Mouse (Mus musculus): ENCODE measurements at regions not wholly inside any gene's neighbourhood (a gene's known extent, or its start where the extent isn't known, plus 50 kb on each side); places are given as distances from the start of the nearest gene placed in this dataset.

- no peak for TF ChIP-seq CTCF (IDR thresholded peaks at IDR 0.05; ENCODE audit: insufficient read depth, low read length)
- TF ChIP-seq POLR2A (IDR thresholded peaks at IDR 0.05; ENCODE audit: borderline replicate concordance, extremely low read depth, low read depth, low read length): no peak
- 36% methylated on average over 1 of the region's 1 CpGs for WGBS
- DNase-seq: no peak
- H3K4me3 ChIP-seq (replicated peaks; ENCODE audit: extremely low read depth, low read depth, low read length): no peak overlapping the region
- H3K4me1 ChIP-seq (ENCODE audit: control insufficient read depth, insufficient read depth, low read length): peaks cover 2% of the 10 kb centered on the region
Measured at GRCm38 (mm10) chr9:41513701-41514100, 352.2 kb upstream of the Ubash3b start.

- Histone ChIP-seq H3K4me3 (replicated peaks; ENCODE audit: extremely low read depth, low read depth, low read length) (no peak overlapping the region), H3K4me1 (ENCODE audit: control insufficient read depth, insufficient read depth, low read length) (no peaks in the 10 kb centered on the region)
- WGBS: 72% methylated on average over 2 of the region's 2 CpGs
- no peak for DNase-seq
- TF ChIP-seq CTCF (IDR thresholded peaks at IDR 0.05; ENCODE audit: insufficient read depth, low read length): no peak
- no peak for TF ChIP-seq POLR2A (IDR thresholded peaks at IDR 0.05; ENCODE audit: borderline replicate concordance, extremely low read depth, low read depth, low read length)
Measured at GRCm38 (mm10) chr9:41509597-41509996, 348.1 kb upstream of the Ubash3b start.

GRCm38 (mm10) chr9:41508746-41509145 lies 347.2 kb upstream of the Ubash3b start:
- no peak for TF ChIP-seq CTCF (IDR thresholded peaks at IDR 0.05; ENCODE audit: insufficient read depth, low read length)
- no peak for TF ChIP-seq POLR2A (IDR thresholded peaks at IDR 0.05; ENCODE audit: borderline replicate concordance, extremely low read depth, low read depth, low read length)
- no peak overlapping the region for H3K4me3 ChIP-seq (replicated peaks; ENCODE audit: extremely low read depth, low read depth, low read length)
- WGBS: 94% methylated on average over 5 of the region's 5 CpGs
- H3K4me1 ChIP-seq (ENCODE audit: control insufficient read depth, insufficient read depth, low read length): no peaks in the 10 kb centered on the region
- no peak for DNase-seq

- no peak for DNase-seq
- WGBS: 67% methylated on average over 5 of the region's 5 CpGs
- no peak overlapping the region for H3K4me3 ChIP-seq (replicated peaks; ENCODE audit: extremely low read depth, low read depth, low read length)
- H3K4me1 ChIP-seq (ENCODE audit: control insufficient read depth, insufficient read depth, low read length): no peaks in the 10 kb centered on the region
- TF ChIP-seq POLR2A (IDR thresholded peaks at IDR 0.05; ENCODE audit: borderline replicate concordance, extremely low read depth, low read depth, low read length) (no peak), CTCF (IDR thresholded peaks at IDR 0.05; ENCODE audit: insufficient read depth, low read length) (no peak)
Measured at GRCm38 (mm10) chr9:41498326-41498725, 336.8 kb upstream of the Ubash3b start.

GRCm38 (mm10) chr9:41490112-41490511 lies 328.6 kb upstream of the Ubash3b start:
- Histone ChIP-seq H3K4me3 (replicated peaks; ENCODE audit: extremely low read depth, low read depth, low read length) (no peak overlapping the region), H3K4me1 (ENCODE audit: control insufficient read depth, insufficient read depth, low read length) (no peaks in the 10 kb centered on the region)
- WGBS: 78% methylated on average over 3 of the region's 3 CpGs
- TF ChIP-seq POLR2A (IDR thresholded peaks at IDR 0.05; ENCODE audit: borderline replicate concordance, extremely low read depth, low read depth, low read length) (no peak), CTCF (IDR thresholded peaks at IDR 0.05; ENCODE audit: insufficient read depth, low read length) (no peak)
- no peak for DNase-seq

- no peak for TF ChIP-seq POLR2A (IDR thresholded peaks at IDR 0.05; ENCODE audit: borderline replicate concordance, extremely low read depth, low read depth, low read length)
- no peak for TF ChIP-seq CTCF (IDR thresholded peaks at IDR 0.05; ENCODE audit: insufficient read depth, low read length)
- H3K4me1 ChIP-seq (ENCODE audit: control insufficient read depth, insufficient read depth, low read length): no peaks in the 10 kb centered on the region
- no peak for DNase-seq
- H3K4me3 ChIP-seq (replicated peaks; ENCODE audit: extremely low read depth, low read depth, low read length): no peak overlapping the region
- 46% methylated on average over 2 of the region's 2 CpGs for whole genome bisulfite sequencing
Measured at GRCm38 (mm10) chr9:41488046-41488445, 326.5 kb upstream of the Ubash3b start.

- TF ChIP-seq POLR2A (IDR thresholded peaks at IDR 0.05; ENCODE audit: borderline replicate concordance, extremely low read depth, low read depth, low read length) (no peak), CTCF (IDR thresholded peaks at IDR 0.05; ENCODE audit: insufficient read depth, low read length) (no peak)
- Histone ChIP-seq H3K4me1 (ENCODE audit: control insufficient read depth, insufficient read depth, low read length) (no peaks in the 10 kb centered on the region), H3K4me3 (replicated peaks; ENCODE audit: extremely low read depth, low read depth, low read length) (no peak overlapping the region)
- WGBS: 94% methylated on average over 3 of the region's 3 CpGs
- no peak for DNase-seq
Measured at GRCm38 (mm10) chr9:41483218-41483617, 321.7 kb upstream of the Ubash3b start.

- Histone ChIP-seq H3K4me1 (ENCODE audit: control insufficient read depth, insufficient read depth, low read length) (no peaks in the 10 kb centered on the region), H3K4me3 (replicated peaks; ENCODE audit: extremely low read depth, low read depth, low read length) (no peak overlapping the region)
- 89% methylated on average over 6 of the region's 6 CpGs for whole genome bisulfite sequencing
- no peak for DNase-seq
- TF ChIP-seq POLR2A (IDR thresholded peaks at IDR 0.05; ENCODE audit: borderline replicate concordance, extremely low read depth, low read depth, low read length) (no peak), CTCF (IDR thresholded peaks at IDR 0.05; ENCODE audit: insufficient read depth, low read length) (no peak)
Measured at GRCm38 (mm10) chr9:41481611-41482266, 320.2 kb upstream of the Ubash3b start.

GRCm38 (mm10) chr9:41479854-41480749 lies 318.6 kb upstream of the Ubash3b start:
- 58% methylated on average over 13 of the region's 13 CpGs for WGBS
- Histone ChIP-seq H3K4me1 (ENCODE audit: control insufficient read depth, insufficient read depth, low read length) (no peaks in the 10 kb centered on the region), H3K4me3 (replicated peaks; ENCODE audit: extremely low read depth, low read depth, low read length) (no peak overlapping the region)
- no peak for TF ChIP-seq POLR2A (IDR thresholded peaks at IDR 0.05; ENCODE audit: borderline replicate concordance, extremely low read depth, low read depth, low read length)
- no peak for TF ChIP-seq CTCF (IDR thresholded peaks at IDR 0.05; ENCODE audit: insufficient read depth, low read length)
- DNase-seq: no peak
